Mouse (Mus musculus) limb, embryonic 15.5 days (tissue): ENCODE measurements around the gene Smad6. TPM values are rescaled to one million over a fixed set of nuclear protein-coding genes. Genes with fewer than 3 reads are reported as not detected.

ENCODE experiments used
- ATAC-seq: fragments of 200-750 bp; cut with Nextera tagmentation; 2 replicates; pipeline ENCODE4 v1.8.0; 2017; ENCODE audit warnings: low read depth, moderate TSS enrichment; ENCODE audit not compliant: insufficient number of reproducible peaks, low FRiP score, low TSS enrichment
- H3K27ac ChIP-seq: fragments of 300-500 bp; sonication (generic); 2 replicates; pipeline ENCODE4 v1.5.1; 2015; ENCODE audit warnings: moderate library complexity, mild to moderate bottlenecking, inconsistent platforms
- H3K27me3 ChIP-seq: fragments of 300-500 bp; sonication (generic); 2 replicates; pipeline ENCODE4 v1.6.1; 2015; ENCODE audit warnings: inconsistent platforms
- H3K36me3 ChIP-seq: fragments of 300-500 bp; sonication (generic); 2 replicates; pipeline ENCODE4 v1.6.1; 2015; ENCODE audit warnings: inconsistent platforms
- H3K4me1 ChIP-seq: fragments of 300-500 bp; sonication (generic); 2 replicates; pipeline ENCODE4 v1.6.1; 2015; ENCODE audit warnings: inconsistent platforms
- H3K4me2 ChIP-seq: fragments of 300-500 bp; sonication (generic); 2 replicates; pipeline ENCODE4 v1.6.1; 2015; ENCODE audit warnings: mild to moderate bottlenecking, inconsistent platforms
- H3K4me3 ChIP-seq: fragments of 300-500 bp; sonication (generic); 2 replicates; pipeline ENCODE4 v1.5.1; 2015; ENCODE audit warnings: mild to moderate bottlenecking, inconsistent platforms
- H3K9ac ChIP-seq: fragments of 300-500 bp; sonication (generic); 2 replicates; pipeline ENCODE4 v1.6.1; 2015; ENCODE audit warnings: inconsistent platforms
- H3K9me3 ChIP-seq: fragments of 300-500 bp; sonication (generic); 2 replicates; pipeline ENCODE4 v1.6.1; 2016; ENCODE audit warnings: inconsistent platforms
- WGBS: fragments of 180-500 bp; shearing (Covaris S2); methylation state at CpG from one replicate; pipeline ENCODE4 v1.1.7; 2015; 5-methylcytosine and 5-hydroxymethylcytosine counted together
- polyA plus RNA-seq: library from polyadenylated mRNA; unstranded; fragments of >200 nt; fragmentation: Nextera tagmentation; extraction: Ambion mirVana; gene quantifications from 2 replicates; pipeline ENCODE4 v1.2.1, GENCODE M21; 2015

The Smad6 gene
- polyA plus RNA-seq, 1 experiment from 2014 or later = 9.4 TPM

- Histone ChIP-seq H3K4me3 (no peak overlapping the region), H3K9me3 (no peaks in the 10 kb centered on the region), H3K27ac (peak overlapping the region; percentile 72; the same call in 1 of the 2 replicates), H3K4me1 (peaks cover 92% of the 10 kb centered on the region), H3K4me2 (no peak overlapping the region), H3K9ac (no peak overlapping the region), H3K27me3 (no peaks in the 10 kb centered on the region), H3K36me3 (no peaks in the 10 kb centered on the region)
- no peak for ATAC-seq
- 67% methylated on average over 10 of the region's 10 CpGs for WGBS
Observed at GRCm38 (mm10) chr9:63969467-63969866, 52.4 kb downstream of the Smad6 start.

- H3K9ac ChIP-seq = no peak overlapping the region
- no peaks in the 10 kb centered on the region for H3K36me3 ChIP-seq
- H3K4me3 ChIP-seq = no peak overlapping the region
- WGBS = 18% methylated on average over 9 of the region's 9 CpGs
- no peak overlapping the region for H3K4me2 ChIP-seq
- ATAC-seq = peak; percentile 40
- H3K9me3 ChIP-seq = no peaks in the 10 kb centered on the region
- H3K27me3 ChIP-seq = no peaks in the 10 kb centered on the region
- H3K27ac ChIP-seq = peak overlapping the region; percentile 72
- peaks cover 92% of the 10 kb centered on the region for H3K4me1 ChIP-seq
Observed at GRCm38 (mm10) chr9:63968592-63968991, 53.3 kb downstream of the Smad6 start.

GRCm38 (mm10) chr9:63967408-63968172 lies 54.3 kb downstream of the Smad6 start:
- Histone ChIP-seq H3K4me3 (no peak overlapping the region), H3K4me2 (no peak overlapping the region), H3K27me3 (no peaks in the 10 kb centered on the region), H3K27ac (peak overlapping the region; percentile 72), H3K36me3 (no peaks in the 10 kb centered on the region), H3K4me1 (peaks cover 92% of the 10 kb centered on the region), H3K9me3 (no peaks in the 10 kb centered on the region), H3K9ac (no peak overlapping the region)
- 60% methylated on average over 14 of the region's 14 CpGs for WGBS
- no peak for ATAC-seq

GRCm38 (mm10) chr9:63965579-63965981 lies 56.3 kb downstream of the Smad6 start:
- WGBS = 8% methylated on average over 4 of the region's 4 CpGs
- ATAC-seq = no peak
- H3K27ac ChIP-seq = no peak overlapping the region
- H3K27me3 ChIP-seq = no peaks in the 10 kb centered on the region
- no peaks in the 10 kb centered on the region for H3K36me3 ChIP-seq
- no peak overlapping the region for H3K9ac ChIP-seq
- H3K4me2 ChIP-seq = no peak overlapping the region
- H3K4me3 ChIP-seq = no peak overlapping the region
- H3K9me3 ChIP-seq = no peaks in the 10 kb centered on the region
- peaks cover 94% of the 10 kb centered on the region for H3K4me1 ChIP-seq

- WGBS = 61% methylated on average over 6 of the region's 6 CpGs
- H3K4me3 ChIP-seq = no peak overlapping the region
- no peaks in the 10 kb centered on the region for H3K36me3 ChIP-seq
- no peak overlapping the region for H3K4me2 ChIP-seq
- no peak overlapping the region for H3K9ac ChIP-seq
- H3K9me3 ChIP-seq = no peaks in the 10 kb centered on the region
- no peak overlapping the region for H3K27ac ChIP-seq
- ATAC-seq = no peak
- peaks cover 95% of the 10 kb centered on the region for H3K4me1 ChIP-seq
- no peaks in the 10 kb centered on the region for H3K27me3 ChIP-seq
Observed at GRCm38 (mm10) chr9:63961881-63962280, 60.0 kb downstream of the Smad6 start.

- Histone ChIP-seq H3K36me3 (no peaks in the 10 kb centered on the region), H3K4me1 (peaks cover 97% of the 10 kb centered on the region), H3K4me2 (peak overlapping the region; percentile 39; the same call in 1 of the 2 replicates), H3K27me3 (no peaks in the 10 kb centered on the region), H3K27ac (peak overlapping the region; percentile 87), H3K9me3 (no peaks in the 10 kb centered on the region), H3K4me3 (no peak overlapping the region), H3K9ac (no peak overlapping the region; the same call in 1 of the 2 replicates)
- ATAC-seq = no peak
- 21% methylated on average over 4 of the region's 4 CpGs for WGBS
Observed at GRCm38 (mm10) chr9:63960829-63961185, 61.1 kb downstream of the Smad6 start.

- Histone ChIP-seq H3K4me2 (peak overlapping the region; percentile 39), H3K27me3 (no peaks in the 10 kb centered on the region), H3K9ac (peak overlapping the region; percentile 17; the same call in 1 of the 2 replicates), H3K4me1 (peaks cover 95% of the 10 kb centered on the region), H3K27ac (peak overlapping the region; percentile 87), H3K9me3 (no peaks in the 10 kb centered on the region), H3K4me3 (no peak overlapping the region), H3K36me3 (no peaks in the 10 kb centered on the region)
- no peak for ATAC-seq
- 8% methylated on average over 21 of the region's 21 CpGs for WGBS
Observed at GRCm38 (mm10) chr9:63959933-63960828, 61.7 kb downstream of the Smad6 start.

GRCm38 (mm10) chr9:63959129-63959932 lies 62.5 kb downstream of the Smad6 start:
- H3K27me3 ChIP-seq = no peaks in the 10 kb centered on the region
- peak overlapping the region; percentile 14; the same call in 1 of the 2 replicates for H3K9ac ChIP-seq
- peak overlapping the region; percentile 87 for H3K27ac ChIP-seq
- peak; percentile 40; the same call in 1 of the 2 replicates for ATAC-seq
- no peak overlapping the region for H3K4me3 ChIP-seq
- H3K4me1 ChIP-seq = peaks cover 90% of the 10 kb centered on the region
- no peaks in the 10 kb centered on the region for H3K36me3 ChIP-seq
- WGBS = 22% methylated on average over 17 of the region's 17 CpGs
- H3K4me2 ChIP-seq = peak overlapping the region; percentile 39
- no peaks in the 10 kb centered on the region for H3K9me3 ChIP-seq

GRCm38 (mm10) chr9:63958337-63959030 lies 63.4 kb downstream of the Smad6 start:
- H3K27ac ChIP-seq = peak overlapping the region; percentile 87

GRCm38 (mm10) chr9:63957647-63958185 lies 64.1 kb downstream of the Smad6 start:
- Histone ChIP-seq H3K27ac (peak overlapping the region; percentile 87), H3K36me3 (peaks cover 7% of the 10 kb centered on the region), H3K4me1 (peaks cover 74% of the 10 kb centered on the region), H3K27me3 (no peaks in the 10 kb centered on the region), H3K9me3 (no peaks in the 10 kb centered on the region), H3K4me2 (no peak overlapping the region), H3K9ac (no peak overlapping the region), H3K4me3 (no peak overlapping the region)
- no peak for ATAC-seq
- WGBS = 42% methylated on average over 11 of the region's 11 CpGs

More at GRCm38 (mm10) chr9:63958337-63959030, 63.4 kb downstream of the Smad6 start:
- Histone ChIP-seq H3K4me3 (peak overlapping the region; percentile 9), H3K27me3 (no peaks in the 10 kb centered on the region), H3K36me3 (peaks cover 4% of the 10 kb centered on the region), H3K4me1 (peaks cover 82% of the 10 kb centered on the region), H3K4me2 (peak overlapping the region; percentile 39), H3K9ac (no peak overlapping the region), H3K9me3 (no peaks in the 10 kb centered on the region)
- ATAC-seq = no peak; the same call in 1 of the 2 replicates
- 11% methylated on average over 15 of the region's 15 CpGs for WGBS

- Histone ChIP-seq H3K4me2 (no peak overlapping the region), H3K9ac (no peak overlapping the region), H3K27ac (no peak overlapping the region; the same call in 1 of the 2 replicates), H3K27me3 (no peaks in the 10 kb centered on the region), H3K4me1 (peaks cover 60% of the 10 kb centered on the region), H3K9me3 (no peaks in the 10 kb centered on the region), H3K36me3 (peaks cover 24% of the 10 kb centered on the region), H3K4me3 (no peak overlapping the region)
- ATAC-seq = no peak
- WGBS = 32% methylated on average over 9 of the region's 9 CpGs
Observed at GRCm38 (mm10) chr9:63956052-63956451, 65.8 kb downstream of the Smad6 start.
